Comparison of ENCODE assay signal across 8 mouse cellular contexts in genomic region chr16:78301831-78302677, GRCm38 (mm10). TPM values are rescaled to one million over a fixed set of nuclear protein-coding genes. Genes with fewer than 3 reads are reported as not detected.
DNase-seq lines count a peak whose midpoint lies in the region; ATAC-seq and TF ChIP-seq lines count a peak whose summit lies in the region.

No protein-coding gene starts in this region.

- DNase-seq in adrenal gland, adult 18-20 months (ENCODE audit: low spot score in 2 of 2), result peak; percentile 34 to 39
- DNase-seq in adrenal gland, postnatal 4 days (ENCODE audit: low spot score in 2 of 2), result no peak
- peak; percentile 65 for DNase-seq in urinary bladder, adult 2 months (ENCODE audit: low spot score)
- no peak for DNase-seq in urinary bladder, postnatal 10 days (ENCODE audit: low spot score)
- peak; percentile 42 for DNase-seq in kidney, adult 9 months
- peak; percentile 18 for DNase-seq in lung, postnatal 14 days
- peak; percentile 45 for DNase-seq in stomach, postnatal 0 days (ENCODE audit: low spot score)

- H3K27ac ChIP-seq in stomach, postnatal 0 days (replicated peaks), result peak overlapping the region; percentile 95

- H3K4me3 ChIP-seq in stomach, postnatal 0 days (ENCODE audit: low read depth, low read length), result peak overlapping the region; percentile 80

- no peaks in the 10 kb centered on the region for H3K9me3 ChIP-seq in stomach, postnatal 0 days (ENCODE audit: control insufficient read depth, low read length)

- H3K9ac ChIP-seq in stomach, postnatal 0 days (ENCODE audit: low read length), result peak overlapping the region; percentile 86

- H3K4me2 ChIP-seq in stomach, postnatal 0 days (replicated peaks; ENCODE audit: low read depth), result peak overlapping the region; percentile 95

- TF ChIP-seq EP300 in stomach, postnatal 0 days (optimal IDR thresholded peaks at IDR 0.05), result no peak

- H3K4me1 ChIP-seq in stomach, postnatal 0 days (replicated peaks; ENCODE audit: control insufficient read depth, insufficient read depth), result no peaks in the 10 kb centered on the region

- no peak for TF ChIP-seq CTCF in stomach, postnatal 0 days (IDR thresholded peaks at IDR 0.05; ENCODE audit: low read depth)

- WGBS in stomach, postnatal 0 days, result under 1% methylated on average over 65 of the region's 65 CpGs

- no peaks in the 10 kb centered on the region for H3K27me3 ChIP-seq in stomach, postnatal 0 days (ENCODE audit: control insufficient read depth, insufficient read depth, low read length)

- ATAC-seq in granulocyte monocyte progenitor cell, adult 5-6 weeks (replicated peaks; ENCODE audit: poor library complexity, severe bottlenecking), result peak; percentile 13
- peak; percentile 19; the same call in 1 of the 2 replicates for ATAC-seq in stomach, postnatal 0 days (ENCODE audit: low FRiP score, low TSS enrichment)

- H3K36me3 ChIP-seq in stomach, postnatal 0 days (ENCODE audit: control insufficient read depth, insufficient read depth, low read length), result no peaks in the 10 kb centered on the region

RNA-seq across cellular contexts. Expression of gene Cxadr, which starts 0.8 kb away (rescaled TPM):
- total RNA-seq in adrenal gland, adult 18-20 months (2021), result 10 to 100 TPM; 10.8 to 17.3 TPM
- 10 to 100 TPM; 16.8 to 18.4 TPM for total RNA-seq in adrenal gland, postnatal 4 days (2021)
- polyA plus RNA-seq in urinary bladder, adult 2 months (2012; rRNA removed), result 8.3 and 9.0 TPM in 2 replicates
- 0.41 and 4.8 TPM in 2 replicates for total RNA-seq in granulocyte monocyte progenitor cell, adult 5-6 weeks (2014; fragmentation: Nextera tagmentation)
- 0.98 and 1.2 TPM in 2 replicates for total RNA-seq in granulocyte monocyte progenitor cell, adult 5-6 weeks (2017)
- 56.4 and 62.1 TPM in 2 replicates for polyA plus RNA-seq in stomach, postnatal 0 days (2015; fragmentation: Nextera tagmentation; extraction: Ambion mirVana)

Comparison
In these comparisons a context has a peak if more than half of its experiments do, and no peak if none do; other contexts are left out.
1. DNase-seq: peak in adrenal gland, adult 18-20 months (2 of 2), urinary bladder, adult 2 months (single experiment), kidney, adult 9 months (single experiment), lung, postnatal 14 days (single experiment) and stomach, postnatal 0 days (single experiment); none in adrenal gland, postnatal 4 days (0 of 2) and urinary bladder, postnatal 10 days (single experiment).